Mouse (Mus musculus): ENCODE data around the gene Hoxc13.

Hoxc13 gene

GRCm38 (mm10) chr15:102937036-102937666, 16.2 kb downstream of the Hoxc13 start:
- DNase-seq: no peak

DNA sequence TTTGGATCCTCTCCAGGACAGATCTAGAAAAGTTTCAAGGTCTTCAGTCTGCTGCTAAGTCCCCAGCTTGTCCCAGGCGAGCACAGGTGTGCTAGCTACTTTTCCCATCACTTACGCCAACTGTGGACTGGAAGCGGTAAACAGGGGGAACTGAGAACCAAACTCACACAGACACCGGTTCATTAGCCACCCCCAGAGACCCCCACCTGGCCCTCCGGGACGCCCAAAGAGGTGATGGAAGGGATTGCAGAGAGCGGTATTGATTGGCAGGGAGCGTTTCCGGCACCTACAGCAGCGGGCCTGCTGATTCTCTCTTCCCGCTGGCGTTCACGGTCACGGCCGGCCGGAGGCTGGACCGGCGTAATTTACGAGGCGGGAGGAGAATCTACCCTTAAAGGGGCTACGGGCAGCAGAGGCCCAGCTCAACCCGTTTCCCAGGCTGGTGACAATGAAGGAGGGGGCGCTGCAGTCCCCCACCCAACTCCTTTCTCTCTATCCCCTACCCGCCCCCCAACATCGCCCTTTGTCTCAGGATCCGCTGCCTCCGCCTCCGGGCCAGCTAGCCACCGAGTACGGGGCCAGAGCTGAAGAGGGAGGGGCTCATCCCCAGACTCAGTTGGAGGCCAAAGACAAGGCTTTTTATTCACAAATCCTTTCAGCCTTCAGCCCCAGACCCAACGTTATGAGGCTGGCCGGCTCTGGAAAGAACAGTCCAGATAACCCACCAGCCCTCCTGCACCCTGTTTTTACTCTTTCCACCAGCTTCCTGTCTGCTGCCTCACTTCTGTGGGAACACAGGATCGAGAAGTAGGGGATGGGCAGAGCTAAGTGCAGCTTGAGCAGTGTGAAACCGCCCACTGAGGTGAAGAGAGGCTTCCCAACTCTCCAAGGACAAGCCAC, 18.6 kb downstream of the Hoxc13 start:
- no peak for DNase-seq

- DNase-seq: no peak
Measured at GRCm38 (mm10) chr15:102942739-102943467, 22.0 kb downstream of the Hoxc13 start.

DNA sequence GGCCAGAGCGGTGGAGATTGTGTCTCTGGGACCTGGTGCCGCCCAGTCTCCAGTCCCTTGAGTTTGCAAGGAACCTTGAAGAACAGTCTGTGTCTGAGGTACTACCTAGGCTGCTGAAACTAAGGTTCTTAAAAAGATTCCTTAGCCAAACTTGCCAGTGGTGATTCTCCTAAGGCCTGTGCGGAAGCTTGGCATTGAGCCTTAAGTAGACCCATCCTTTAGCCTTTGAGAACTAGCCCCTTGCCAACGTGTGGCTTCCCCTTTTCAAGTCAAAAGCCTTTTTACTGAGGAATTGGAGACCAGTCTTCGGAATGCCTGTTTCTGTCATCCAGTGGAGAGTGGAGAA, 22.5 kb downstream of the Hoxc13 start:
- DNase-seq: no peak

DNA sequence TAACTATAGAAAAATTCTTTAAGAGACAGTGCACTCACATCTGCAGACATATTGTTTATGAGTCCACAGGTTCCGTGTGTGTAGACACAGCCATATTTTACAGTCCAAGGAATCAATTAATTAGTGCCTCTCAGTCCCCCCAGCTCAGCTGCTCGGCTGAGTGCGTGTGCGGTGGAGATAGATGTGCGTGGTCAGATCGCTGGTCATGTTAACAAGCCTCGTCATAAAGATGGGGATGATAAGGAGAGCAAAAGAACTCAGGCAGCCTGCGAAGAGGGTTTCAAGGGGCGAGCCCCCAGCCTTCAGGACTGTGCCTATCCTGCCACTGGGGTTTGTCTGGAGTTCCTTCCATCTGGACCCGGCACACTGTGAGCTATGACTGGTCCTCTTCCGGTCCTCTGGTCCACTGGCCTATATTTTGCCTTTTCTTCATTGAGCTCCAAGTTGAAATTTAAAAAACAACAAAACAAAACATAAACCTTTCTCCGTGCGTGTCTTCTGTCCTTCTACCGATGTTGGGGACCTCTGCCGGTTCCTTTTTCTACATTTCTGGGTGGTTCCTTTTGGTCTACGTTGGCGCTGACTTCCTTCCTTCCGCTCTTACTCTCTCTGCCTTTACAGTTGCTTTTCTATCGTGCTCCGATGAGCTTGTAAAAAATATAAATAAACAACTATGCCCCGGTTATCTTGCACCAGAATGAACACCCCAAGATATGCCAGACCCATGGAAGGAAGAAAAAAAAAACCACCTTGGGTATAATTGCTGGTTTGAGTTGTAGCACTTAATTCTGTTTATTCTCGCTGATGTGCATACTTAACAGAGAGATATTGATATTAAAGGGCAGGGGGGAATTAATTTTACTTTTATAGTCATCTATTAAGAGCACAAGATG, 24.5 kb downstream of the Hoxc13 start:
- DNase-seq: no peak

DNA sequence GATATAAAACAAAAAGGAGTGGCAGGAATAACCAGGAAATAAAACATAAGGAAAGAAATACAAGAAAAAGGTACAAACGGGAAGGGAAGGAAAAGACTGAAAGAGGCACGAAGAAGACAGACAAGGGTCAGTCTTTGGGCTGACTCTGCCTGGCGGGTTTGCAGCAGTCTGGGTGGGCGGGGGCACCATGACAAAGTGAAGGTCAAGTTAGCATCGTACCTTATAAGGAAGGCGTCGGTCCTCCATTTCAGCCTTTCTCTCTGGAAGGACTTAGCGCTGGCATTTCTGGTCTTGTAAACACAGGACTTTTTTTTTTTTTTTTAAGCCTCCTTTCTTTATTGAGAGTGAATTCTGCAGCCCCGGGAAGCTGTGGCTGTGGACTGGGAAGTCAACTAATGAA, 26.4 kb downstream of the Hoxc13 start:
- DNase-seq: no peak

- no peak for DNase-seq
Measured at GRCm38 (mm10) chr15:102948842-102949241, 27.9 kb downstream of the Hoxc13 start.

DNA sequence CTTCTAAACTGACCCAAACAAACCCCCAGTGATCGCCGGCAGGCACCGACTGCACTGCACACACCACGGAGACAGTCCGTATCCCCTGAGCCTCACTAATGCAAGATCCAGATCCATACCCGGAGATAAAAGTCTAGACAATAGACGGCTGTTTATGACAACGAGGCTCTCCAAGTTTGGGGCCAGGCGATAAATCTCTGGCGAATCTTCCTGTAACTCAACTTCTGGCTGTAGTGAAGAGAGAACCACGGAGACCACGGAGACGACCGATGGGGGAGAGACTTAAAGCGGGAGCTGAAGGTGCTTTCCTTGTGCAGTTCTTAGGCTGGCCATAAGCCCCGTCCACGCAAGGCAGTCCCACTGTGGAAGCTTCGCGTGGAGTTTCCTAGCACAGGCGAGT, 28.8 kb downstream of the Hoxc13 start:
- DNase-seq: no peak

GRCm38 (mm10) chr15:102950877-102951276, 30.0 kb downstream of the Hoxc13 start:
- DNase-seq: no peak

GRCm38 (mm10) chr15:102953561-102953960, 32.7 kb downstream of the Hoxc13 start:
- no peak for DNase-seq

DNA sequence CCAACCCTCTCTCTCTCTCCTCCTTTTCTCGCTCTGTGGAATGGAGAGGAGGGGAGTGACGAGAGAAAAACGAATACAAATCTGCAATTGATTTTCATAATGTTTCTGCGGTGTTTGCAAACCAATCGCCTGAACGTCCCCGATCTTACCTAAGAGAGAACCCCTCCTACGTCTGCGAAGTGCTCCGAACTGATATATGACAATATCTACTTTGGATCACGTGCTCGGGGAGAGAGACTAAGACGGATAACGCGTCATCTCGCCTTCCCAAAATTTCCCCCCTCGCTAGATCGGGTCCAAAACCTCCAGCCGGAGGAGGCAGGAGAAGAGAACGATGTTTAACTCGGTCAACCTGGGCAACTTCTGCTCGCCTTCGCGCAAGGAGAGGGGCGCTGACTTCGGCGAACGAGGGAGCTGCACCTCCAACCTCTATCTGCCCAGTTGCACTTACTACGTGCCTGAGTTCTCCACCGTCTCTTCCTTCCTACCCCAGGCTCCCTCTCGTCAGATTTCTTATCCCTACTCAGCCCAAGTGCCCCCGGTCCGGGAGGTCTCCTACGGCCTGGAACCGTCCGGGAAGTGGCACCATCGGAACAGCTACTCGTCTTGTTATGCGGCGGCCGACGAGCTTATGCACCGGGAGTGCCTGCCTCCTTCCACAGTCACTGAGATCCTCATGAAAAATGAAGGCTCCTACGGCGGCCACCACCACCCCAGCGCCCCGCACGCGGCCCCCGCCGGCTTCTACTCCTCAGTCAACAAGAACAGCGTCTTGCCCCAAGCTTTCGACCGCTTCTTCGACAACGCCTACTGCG, 33.5 kb downstream of the Hoxc13 start, which contains the start of gene Hoxc11:
Gene Hoxc11 (plus strand): TSS at position 236 of the 815 bp plus-strand sequence.
- DNase-seq: no peak

GRCm38 (mm10) chr15:102955007-102955382, 34.1 kb downstream of the Hoxc13 start:
- no peak for DNase-seq

GRCm38 (mm10) chr15:102955833-102956640, 35.1 kb downstream of the Hoxc13 start:
- DNase-seq: no peak

DNA sequence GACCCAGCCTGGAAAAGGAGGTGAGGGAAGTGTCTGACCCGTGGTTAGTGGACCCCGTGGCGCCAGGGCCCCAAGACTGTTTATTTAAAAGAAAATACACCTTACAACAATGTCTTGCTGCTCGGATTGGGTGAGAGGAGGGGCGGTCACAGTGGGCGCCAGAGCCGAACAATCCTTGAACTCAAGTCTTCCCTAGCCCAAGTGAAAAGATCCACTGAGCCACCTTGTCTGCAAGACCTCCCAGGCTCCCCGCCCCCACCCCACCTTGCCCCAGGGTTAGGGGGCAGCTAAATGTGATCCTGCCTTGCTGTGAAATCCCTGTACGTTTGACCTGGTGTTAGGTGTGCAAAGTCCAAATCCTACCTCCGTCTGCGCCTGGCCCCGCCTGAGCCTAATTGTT, 36.0 kb downstream of the Hoxc13 start:
- no peak for DNase-seq

- DNase-seq: no peak
Measured at GRCm38 (mm10) chr15:102959663-102960191, 38.8 kb downstream of the Hoxc13 start.

DNA sequence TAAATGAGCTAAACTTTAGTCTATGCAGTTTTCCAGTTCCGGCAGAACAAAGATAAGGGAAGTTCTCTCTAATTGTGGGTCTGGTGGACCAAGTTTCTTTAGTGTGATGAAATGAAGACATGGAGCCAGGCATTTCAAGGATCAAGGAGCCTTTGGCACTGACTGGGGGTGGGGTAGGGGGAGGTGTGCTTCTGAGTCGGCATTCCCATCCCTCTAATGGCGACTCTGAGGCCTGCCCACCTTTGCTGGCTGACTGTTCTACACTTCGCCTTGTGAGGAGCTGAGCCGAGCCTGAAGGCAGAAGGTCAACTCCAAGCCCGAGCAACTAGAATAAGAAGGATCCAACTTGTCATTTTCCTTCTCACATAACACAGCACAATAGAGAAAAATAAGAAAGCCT, 40.8 kb downstream of the Hoxc13 start:
- no peak for DNase-seq

- DNase-seq: no peak
Measured at GRCm38 (mm10) chr15:102962492-102962891, 41.6 kb downstream of the Hoxc13 start.

DNA sequence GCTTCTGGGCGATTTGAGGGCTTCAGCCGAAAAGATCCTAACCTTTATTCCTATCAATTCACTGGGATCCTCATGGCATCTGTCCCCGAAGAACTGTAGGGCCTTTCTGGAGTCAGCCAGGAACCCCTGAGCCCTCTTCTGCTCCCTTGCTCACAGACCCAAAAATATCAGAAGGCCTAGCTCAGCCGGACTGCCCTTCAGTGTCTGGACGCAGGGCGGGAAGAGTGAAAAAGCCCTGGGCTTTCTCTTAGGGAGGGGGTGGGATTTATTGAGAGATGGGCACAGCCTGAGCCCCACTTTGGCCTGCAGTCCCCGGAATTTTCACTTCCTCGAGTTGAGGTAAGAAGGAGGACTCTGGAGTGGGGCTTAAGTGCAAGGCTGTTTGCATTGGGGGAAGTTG, 42.4 kb downstream of the Hoxc13 start:
- DNase-seq: no peak

DNA sequence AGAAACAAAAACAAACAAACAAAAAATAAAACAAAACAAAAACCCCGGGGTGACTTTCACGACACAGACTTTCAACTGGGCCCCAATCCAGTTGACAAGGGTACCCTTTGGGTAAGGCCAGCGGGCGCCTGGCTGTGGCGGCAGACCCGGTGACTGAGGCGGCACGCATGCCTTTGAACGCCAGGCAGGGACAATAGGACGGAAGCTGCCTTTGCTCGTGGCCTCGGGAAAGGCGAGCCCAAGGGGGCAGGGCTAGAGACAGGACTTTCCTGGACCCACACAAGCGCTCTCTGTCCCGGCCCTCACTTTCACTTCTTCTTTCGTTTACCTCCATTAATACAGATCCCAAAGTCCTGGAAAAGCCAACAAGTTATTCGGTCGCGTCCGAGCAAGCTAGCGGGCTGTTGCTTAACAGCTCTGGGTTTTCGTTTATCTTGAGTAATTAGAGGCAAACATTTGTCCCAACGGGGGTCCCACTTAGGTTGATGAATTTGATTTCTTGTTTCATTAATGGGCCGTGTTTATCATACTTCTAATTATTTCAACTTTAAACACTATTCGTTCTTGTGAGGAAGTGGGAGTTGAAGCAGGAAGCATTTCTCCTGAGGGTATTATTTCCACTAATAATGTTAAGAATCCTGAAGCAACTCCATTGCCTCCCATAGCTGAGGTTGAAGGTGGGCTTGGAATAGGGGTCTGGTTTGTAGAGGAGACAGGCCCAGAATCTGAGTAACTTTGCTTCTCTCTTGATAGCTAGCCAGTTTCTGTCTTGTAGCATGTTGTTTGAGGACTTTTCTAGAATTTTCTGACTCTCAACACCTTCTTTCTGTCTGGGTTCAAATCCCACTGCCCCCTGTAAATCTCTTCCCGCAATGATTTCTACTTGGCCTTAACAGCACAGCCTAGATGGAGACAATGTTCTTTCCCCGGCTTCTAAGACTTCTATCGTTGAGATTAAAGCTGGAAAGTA, 43.1 kb downstream of the Hoxc13 start:
- DNase-seq: peak; percentile 81
